Mouse (Mus musculus) kidney, postnatal 0 days (tissue): ENCODE data around the gene Foxo6. TPM values are rescaled to one million over a fixed set of nuclear protein-coding genes. Genes with fewer than 3 reads are reported as not detected.
A peak's percentile ranks its signal among the peaks of the same experiment; 100 is the strongest.

ENCODE experiments used
- ATAC-seq: fragments of 200-750 bp; cut with Nextera tagmentation; replicated peaks from 2 replicates; pipeline ENCODE4 v1.8.0; 2017; ENCODE audit warnings: low read depth, moderate number of reproducible peaks, moderate TSS enrichment, moderate library complexity; ENCODE audit not compliant: low FRiP score
- DNase-seq: peaks from one replicate; pipeline ENCODE4 v3.0.0-alpha.2; 2016; ENCODE audit warnings: low spot score
- H3K27ac ChIP-seq: fragments of 300-500 bp; sonication (generic); 2 replicates; pipeline ENCODE4 v1.5.1; 2014; ENCODE audit warnings: mild to moderate bottlenecking
- H3K27me3 ChIP-seq: fragments of 300-500 bp; sonication (generic); 2 replicates; pipeline ENCODE4 v1.6.1; 2014; ENCODE audit warnings: low read length, mixed read lengths; ENCODE audit not compliant: insufficient read depth
- H3K36me3 ChIP-seq: fragments of 300-500 bp; sonication (generic); 2 replicates; pipeline ENCODE4 v1.6.1; 2014; ENCODE audit warnings: low read length, mixed read lengths; ENCODE audit not compliant: insufficient read depth
- H3K4me1 ChIP-seq: fragments of 300-500 bp; sonication (generic); replicated peaks from 2 replicates; pipeline ENCODE4 v1.6.1; 2014; ENCODE audit warnings: antibody characterized with exemption, low read length, mixed read lengths; ENCODE audit not compliant: insufficient read depth
- H3K4me2 ChIP-seq: fragments of 300-500 bp; sonication (generic); 2 replicates; pipeline ENCODE4 v1.6.1; 2014; ENCODE audit warnings: mild to moderate bottlenecking, low read length, moderate library complexity, mixed read lengths
- H3K4me3 ChIP-seq: fragments of 300-500 bp; sonication (generic); replicated peaks from 2 replicates; pipeline ENCODE4 v1.5.1; 2014; ENCODE audit warnings: low read depth, low read length
- H3K9ac ChIP-seq: fragments of 300-500 bp; sonication (generic); 2 replicates; pipeline ENCODE4 v1.6.1; 2014; ENCODE audit warnings: low read depth, low read length
- H3K9me3 ChIP-seq: fragments of 300-500 bp; sonication (generic); replicated peaks from 2 replicates; pipeline ENCODE4 v1.6.1; 2016; ENCODE audit warnings: low read length, inconsistent platforms, mixed read lengths
- CTCF ChIP-seq: IDR thresholded peaks from 2 replicates; pipeline ENCODE4 v1.5.1; 2016; ENCODE audit warnings: antibody characterized with exemption, low read depth, mild to moderate bottlenecking, moderate library complexity
- WGBS: fragments of 180-500 bp; shearing (Covaris S2); extraction: QIAGEN DNeasy Blood & Tissue Kit; methylation state at CpG from one replicate; pipeline ENCODE4 v1.1.7; 2014; 5-methylcytosine and 5-hydroxymethylcytosine counted together
- polyA plus RNA-seq: library from polyadenylated mRNA; unstranded; fragments of >200 nt; fragmentation: Nextera tagmentation; extraction: Ambion mirVana; gene quantifications from 2 replicates; pipeline ENCODE4 v1.2.1, GENCODE M21; 2015

Foxo6 gene
- polyA plus RNA-seq, 1 experiment from 2014 or later, result 0.11 TPM

GRCm38 (mm10) chr4:120325748-120326147 is 38.6 kb upstream of the Foxo6 start:
- Histone ChIP-seq H3K9me3 (no peaks in the 10 kb centered on the region), H3K36me3 (no peaks in the 10 kb centered on the region), H3K4me3 (no peak overlapping the region), H3K27me3 (no peaks in the 10 kb centered on the region), H3K27ac (no peak overlapping the region), H3K9ac (no peak overlapping the region), H3K4me1 (no peaks in the 10 kb centered on the region), H3K4me2 (no peak overlapping the region)
- DNase-seq (no peak), ATAC-seq (no peak)
- no peak for TF ChIP-seq CTCF
- 50% methylated on average over 4 of the region's 4 CpGs for WGBS

GRCm38 (mm10) chr4:120325051-120325450 is 37.9 kb upstream of the Foxo6 start:
- no peaks in the 10 kb centered on the region for H3K36me3 ChIP-seq
- no peak overlapping the region for H3K4me3 ChIP-seq
- H3K4me1 ChIP-seq, result no peaks in the 10 kb centered on the region
- no peak overlapping the region for H3K27ac ChIP-seq
- TF ChIP-seq CTCF, result no peak
- no peaks in the 10 kb centered on the region for H3K27me3 ChIP-seq
- no peaks in the 10 kb centered on the region for H3K9me3 ChIP-seq
- no peak overlapping the region for H3K4me2 ChIP-seq
- WGBS, result 84% methylated on average over 6 of the region's 6 CpGs
- H3K9ac ChIP-seq, result no peak overlapping the region
- DNase-seq (no peak), ATAC-seq (no peak)

- no peak for TF ChIP-seq CTCF
- ATAC-seq (no peak), DNase-seq (no peak)
- H3K36me3 ChIP-seq, result no peaks in the 10 kb centered on the region
- no peaks in the 10 kb centered on the region for H3K4me1 ChIP-seq
- H3K9ac ChIP-seq, result no peak overlapping the region
- H3K27ac ChIP-seq, result no peak overlapping the region
- H3K9me3 ChIP-seq, result no peaks in the 10 kb centered on the region
- WGBS, result 92% methylated on average over 1 of the region's 1 CpGs
- no peak overlapping the region for H3K4me2 ChIP-seq
- no peaks in the 10 kb centered on the region for H3K27me3 ChIP-seq
- H3K4me3 ChIP-seq, result no peak overlapping the region
Measured at GRCm38 (mm10) chr4:120323858-120324257, 36.7 kb upstream of the Foxo6 start.

GRCm38 (mm10) chr4:120323198-120323597 is 36.0 kb upstream of the Foxo6 start:
- Histone ChIP-seq H3K9me3 (no peaks in the 10 kb centered on the region), H3K4me3 (no peak overlapping the region), H3K27me3 (no peaks in the 10 kb centered on the region), H3K27ac (no peak overlapping the region), H3K4me1 (no peaks in the 10 kb centered on the region), H3K36me3 (no peaks in the 10 kb centered on the region), H3K9ac (no peak overlapping the region), H3K4me2 (no peak overlapping the region)
- ATAC-seq, result no peak
- 33% methylated on average over 6 of the region's 6 CpGs for WGBS
- DNase-seq, result peak; percentile 42
- peak; percentile 70 for TF ChIP-seq CTCF

- Histone ChIP-seq H3K27ac (no peak overlapping the region), H3K27me3 (no peaks in the 10 kb centered on the region), H3K4me2 (no peak overlapping the region), H3K9me3 (no peaks in the 10 kb centered on the region), H3K36me3 (no peaks in the 10 kb centered on the region), H3K4me3 (no peak overlapping the region), H3K4me1 (no peaks in the 10 kb centered on the region), H3K9ac (no peak overlapping the region)
- ATAC-seq (no peak), DNase-seq (no peak)
- TF ChIP-seq CTCF, result no peak
- WGBS, result 69% methylated on average over 2 of the region's 2 CpGs
Measured at GRCm38 (mm10) chr4:120317541-120317940, 30.4 kb upstream of the Foxo6 start.

GRCm38 (mm10) chr4:120316716-120317115 is 29.6 kb upstream of the Foxo6 start:
- no peak for TF ChIP-seq CTCF
- WGBS, result 85% methylated on average over 4 of the region's 4 CpGs
- H3K27me3 ChIP-seq, result no peaks in the 10 kb centered on the region
- DNase-seq (no peak), ATAC-seq (no peak)
- no peak overlapping the region for H3K9ac ChIP-seq
- no peaks in the 10 kb centered on the region for H3K4me1 ChIP-seq
- no peaks in the 10 kb centered on the region for H3K9me3 ChIP-seq
- H3K4me3 ChIP-seq, result no peak overlapping the region
- H3K4me2 ChIP-seq, result no peak overlapping the region
- H3K27ac ChIP-seq, result no peak overlapping the region
- H3K36me3 ChIP-seq, result no peaks in the 10 kb centered on the region

- Histone ChIP-seq H3K9ac (no peak overlapping the region), H3K4me3 (no peak overlapping the region), H3K9me3 (no peaks in the 10 kb centered on the region), H3K27ac (no peak overlapping the region), H3K36me3 (no peaks in the 10 kb centered on the region), H3K4me1 (no peaks in the 10 kb centered on the region), H3K4me2 (no peak overlapping the region), H3K27me3 (no peaks in the 10 kb centered on the region)
- DNase-seq (no peak), ATAC-seq (no peak)
- TF ChIP-seq CTCF, result no peak
- WGBS, result 31% methylated on average over 3 of the region's 3 CpGs
Measured at GRCm38 (mm10) chr4:120314571-120314970, 27.4 kb upstream of the Foxo6 start.
